Mouse (Mus musculus) testis, adult 2 months (tissue): ENCODE measurements around the gene Gata3.

Experiments used
- CTCF ChIP-seq: fragments of 200-500 bp; IDR thresholded peaks from 2 replicates; pipeline ENCODE4 v1.5.1; 2012; ENCODE audit warnings: low read depth, mild to moderate bottlenecking, inconsistent platforms, low read length, moderate library complexity; ENCODE audit not compliant: control insufficient read depth, insufficient read depth, insufficient replicate concordance
- POLR2A ChIP-seq: fragments of 200-500 bp; IDR thresholded peaks from 2 replicates; pipeline ENCODE4 v1.6.1; 2012; ENCODE audit warnings: low read depth, mild to moderate bottlenecking, inconsistent platforms, low read length, moderate library complexity; ENCODE audit not compliant: control insufficient read depth

DNA sequence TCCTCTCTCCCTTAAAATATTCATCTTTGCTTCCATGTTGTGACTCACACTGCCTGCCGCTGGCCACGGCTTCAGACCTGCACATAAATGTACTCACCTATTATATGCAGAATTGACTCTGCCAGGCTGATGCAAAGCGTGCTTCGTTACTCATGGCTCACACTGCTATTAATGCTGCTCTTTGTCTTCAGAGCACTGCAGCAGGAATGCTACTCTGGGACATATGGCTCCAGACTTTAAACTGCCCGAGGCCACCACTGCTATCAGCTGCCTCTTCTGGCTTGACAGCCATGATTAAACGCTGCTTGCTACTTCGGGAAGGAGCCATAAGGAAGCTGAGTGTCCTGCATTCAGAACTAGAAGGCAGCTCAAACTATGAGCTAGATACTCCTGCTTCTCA is 54.6 kb downstream of the Gata3 start:
- no peak for TF ChIP-seq CTCF
- TF ChIP-seq POLR2A = no peak
